ENCODE assay signal across 1 mouse cellular context in genomic region chr11:68967337-68968282, GRCm38 (mm10).
TF ChIP-seq lines count a peak whose summit lies in the region.

Slc25a35 (plus strand) TSS chr11:68968131.

TF ChIP-seq in CH12.LX, 34 proteins besides CTCF, POLR2A, EP300 and RAD21 (continued from another document):
- TF ChIP-seq NELFE (IDR thresholded peaks at IDR 0.05; ENCODE audit: low read depth, low read length) (peak; percentile 8; the same call in 1 of the 2 replicates), SIN3A (IDR thresholded peaks at IDR 0.05; ENCODE audit: low read length) (peak; percentile 88), ZMIZ1 (IDR thresholded peaks at IDR 0.05; ENCODE audit: low read depth, low read length) (peak; percentile 63; the same call in 1 of the 2 replicates), MEF2A (IDR thresholded peaks at IDR 0.05; ENCODE audit: borderline replicate concordance, low read depth, low read length) (no peak), ELF1 (IDR thresholded peaks at IDR 0.05; ENCODE audit: low read depth, low read length) (peak; percentile 31), MAFK (IDR thresholded peaks at IDR 0.05; ENCODE audit: insufficient replicate concordance, low read length) (no peak), CHD1 (IDR thresholded peaks at IDR 0.05; ENCODE audit: low read depth, low read length) (no peak), CHD2 (IDR thresholded peaks at IDR 0.05; ENCODE audit: low read length) (no peak), ETS1 (conservative IDR thresholded peaks at IDR 0.05; ENCODE audit: low read depth, low read length) (no peak), PAX5 (IDR thresholded peaks at IDR 0.05; ENCODE audit: low read length) (no peak), ZNF384 (IDR thresholded peaks at IDR 0.05; ENCODE audit: low read depth, low read length) (peak; percentile 82)
